Mouse (Mus musculus): ENCODE results near the gene Lbx2.
A peak's percentile ranks its signal among the peaks of the same experiment; 100 is the strongest.

- peak; percentile 40 for TF ChIP-seq CTCF (conservative IDR thresholded peaks at IDR 0.05; ENCODE audit: insufficient read depth, insufficient read length, low read depth, low read length)
- TF ChIP-seq POLR2A (IDR thresholded peaks at IDR 0.05; ENCODE audit: low read depth, low read length) = no peak
Measured at GRCm38 (mm10) chr6:83127419-83127818, 41.3 kb downstream of the Lbx2 start.
